Mouse (Mus musculus): Measurements from ENCODE around the gene Olfr521.
"Not testable (repeated sequence)": the region's sequence is repeated elsewhere in the genome, so short reads cannot be mapped to it uniquely, and the experiment has no call there.

The Olfr521 gene

GRCm38 (mm10) chr7:99807043-99807442, 43.7 kb downstream of the Olfr521 start:
- not testable (repeated sequence) for DNase-seq (ENCODE audit: extremely low spot score, low spot score)

GRCm38 (mm10) chr7:99810814-99811213, 47.5 kb downstream of the Olfr521 start:
- no peak for DNase-seq (ENCODE audit: extremely low spot score, low spot score)

GRCm38 (mm10) chr7:99811661-99812060, 48.4 kb downstream of the Olfr521 start:
- no peak for DNase-seq (ENCODE audit: extremely low spot score, low spot score)

- no peak for DNase-seq (ENCODE audit: extremely low spot score, low spot score)
Observed at GRCm38 (mm10) chr7:99813394-99813793, 50.1 kb downstream of the Olfr521 start.

- not testable (repeated sequence) for DNase-seq (ENCODE audit: extremely low spot score, low spot score)
Observed at GRCm38 (mm10) chr7:99818181-99818725, 54.9 kb downstream of the Olfr521 start.
